Mouse (Mus musculus) heart, postnatal 25 days (tissue): Measurements from ENCODE around the gene Fcrl6. TPM values are rescaled to one million over a fixed set of nuclear protein-coding genes. Genes with fewer than 3 reads are reported as not detected.

ENCODE experiments used
- DNase-seq: peaks from one replicate; pipeline ENCODE4 v3.0.0; 2022; ENCODE audit warnings: low spot score
- intact Hi-C: fragments of 180-260 bp; cut with DNase I; formaldehyde crosslinking; loops from one replicate; pipeline ENCODE4 v1.15.1; 2025
- total RNA-seq, 2 experiments: library from RNA; stranded (reverse); gene quantifications; 2 replicates each; pipeline ENCODE4 v1.2.3; 2021

Fcrl6 gene
- total RNA-seq, 2 experiments from 2014 or later: not detected

DNA sequence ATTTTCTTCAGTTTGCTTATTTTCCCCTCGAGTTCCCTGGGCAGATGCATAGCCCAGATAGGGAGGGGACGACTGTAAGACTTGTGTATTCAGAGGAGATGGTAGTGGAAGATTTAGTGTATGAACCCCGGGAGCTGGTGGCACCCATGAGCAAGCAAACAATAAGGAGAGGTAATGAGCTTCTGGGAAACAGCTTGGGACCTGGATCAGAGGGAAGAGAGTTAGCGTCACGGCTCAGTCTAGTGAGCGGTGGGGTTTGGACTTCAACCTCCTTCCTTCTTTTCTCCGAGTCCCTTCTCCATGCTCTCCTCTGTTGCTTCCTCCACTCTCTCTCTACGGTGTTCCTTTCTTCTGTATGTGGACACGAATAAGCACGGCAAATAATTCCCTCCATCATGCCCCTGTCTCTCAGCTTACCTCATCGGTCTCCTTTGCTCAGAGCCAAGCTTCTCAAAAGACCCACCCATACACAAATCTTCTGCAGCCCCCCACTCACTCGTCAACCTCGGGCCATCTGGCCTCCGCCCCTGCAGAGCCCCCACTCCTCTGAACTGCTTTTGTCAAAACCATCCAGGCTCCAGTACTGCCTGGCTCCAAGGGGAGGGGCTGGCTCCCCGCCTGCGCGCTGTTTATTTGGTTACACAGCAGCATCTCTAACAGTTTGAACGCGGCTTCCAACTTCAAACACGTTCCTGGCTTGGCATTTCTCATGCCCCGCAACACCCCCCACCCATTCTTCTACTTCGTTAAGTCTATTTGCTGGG is 14.4 kb upstream of the Fcrl6 start:
- intact Hi-C loops: no loop called here
- no peak for DNase-seq

DNA sequence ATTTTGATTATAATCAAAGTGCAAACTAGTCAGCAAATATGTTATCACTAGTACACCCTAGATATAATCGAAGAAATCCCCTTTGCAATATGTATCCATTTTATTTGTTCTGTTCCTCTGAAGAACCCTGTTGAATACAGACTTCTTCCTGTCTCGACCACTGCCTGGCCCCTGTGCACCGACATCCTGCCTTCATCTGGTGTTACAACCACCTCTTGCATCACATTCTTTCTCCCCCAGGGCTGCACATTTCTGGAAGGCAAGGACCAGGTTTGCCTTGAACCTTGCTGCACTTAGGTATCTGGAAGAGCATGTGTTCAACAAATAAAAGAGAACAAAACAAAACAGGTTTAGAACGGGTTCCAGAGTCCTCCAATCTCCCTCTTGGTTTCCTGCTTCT is 13.1 kb upstream of the Fcrl6 start:
- DNase-seq: no peak
- intact Hi-C loops: loop anchor here (2.0 kb wide), 1 partner anchor 87 kb away; no protein-coding TSS in a partner anchor

DNA sequence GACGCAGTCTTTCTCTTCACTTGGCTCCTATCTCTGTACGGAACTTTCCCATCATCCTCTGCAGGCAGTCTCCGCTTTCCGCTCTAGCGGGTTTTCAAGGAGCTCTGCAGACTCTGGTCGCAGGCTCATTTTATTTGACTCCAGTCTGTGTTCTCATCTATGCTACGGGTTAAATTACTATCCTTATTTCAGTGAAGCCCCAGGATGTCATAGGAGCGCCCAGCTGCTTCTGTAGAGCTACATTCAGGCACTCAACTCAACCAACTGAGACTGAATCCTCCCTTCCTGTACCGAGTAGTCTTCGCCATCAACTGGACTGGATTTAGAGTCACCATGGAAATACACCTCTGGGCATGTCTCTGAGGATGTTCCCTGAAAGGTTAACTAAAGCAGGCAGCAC is 12.3 kb upstream of the Fcrl6 start:
- intact Hi-C loops: loop anchor here (2.0 to 5.0 kb wide), 2 partner anchors 52 to 86 kb away; no protein-coding TSS in a partner anchor
- no peak for DNase-seq

DNA sequence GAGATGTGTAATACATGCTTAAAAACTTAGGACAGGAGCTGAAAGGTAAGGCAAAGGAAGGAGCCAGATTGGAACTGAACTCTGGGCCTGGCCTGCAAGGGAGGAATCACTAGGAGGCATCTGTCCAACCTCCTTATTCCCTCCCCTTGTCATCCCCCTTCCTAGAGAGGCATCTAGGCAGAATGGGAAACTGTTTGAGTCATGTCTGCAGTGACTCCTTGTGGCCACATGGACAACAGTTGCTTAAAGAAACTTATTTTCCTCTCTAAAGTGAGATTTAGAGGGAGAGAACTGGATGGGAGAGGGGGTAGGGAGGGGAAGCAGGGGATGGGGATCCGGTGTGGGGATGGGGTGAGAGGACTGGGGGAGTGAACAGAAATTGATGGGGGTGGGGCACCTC is 10.4 kb upstream of the Fcrl6 start:
- intact Hi-C loops: loop anchor here (5.0 kb wide), 1 partner anchor 50 kb away; no protein-coding TSS in a partner anchor

DNA sequence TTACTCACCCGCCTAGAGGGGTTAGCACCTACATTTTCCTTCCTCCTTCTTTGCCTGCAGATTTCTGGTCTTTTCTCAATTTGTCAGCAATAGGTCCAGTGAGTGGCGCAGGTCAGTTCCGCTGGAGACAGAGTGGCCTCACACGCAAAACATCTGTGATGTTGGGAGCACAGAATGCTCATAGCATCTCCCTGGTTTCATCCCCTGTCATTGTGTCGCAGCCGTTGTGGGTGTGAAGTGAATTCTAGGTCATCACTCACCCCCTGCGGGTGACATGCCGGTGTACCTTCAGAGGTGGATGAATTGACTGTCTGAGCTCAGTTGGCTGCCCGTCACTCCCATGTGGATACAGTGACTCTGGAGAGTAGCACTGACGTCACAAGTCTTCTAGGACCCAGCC is 9.0 kb upstream of the Fcrl6 start:
- intact Hi-C loops: loop anchor here (5.0 kb wide), 1 partner anchor 49 kb away; no protein-coding TSS in a partner anchor
- DNase-seq: no peak

More for the DNA sequence above, 10.4 kb upstream of the Fcrl6 start:
- no peak for DNase-seq

DNA sequence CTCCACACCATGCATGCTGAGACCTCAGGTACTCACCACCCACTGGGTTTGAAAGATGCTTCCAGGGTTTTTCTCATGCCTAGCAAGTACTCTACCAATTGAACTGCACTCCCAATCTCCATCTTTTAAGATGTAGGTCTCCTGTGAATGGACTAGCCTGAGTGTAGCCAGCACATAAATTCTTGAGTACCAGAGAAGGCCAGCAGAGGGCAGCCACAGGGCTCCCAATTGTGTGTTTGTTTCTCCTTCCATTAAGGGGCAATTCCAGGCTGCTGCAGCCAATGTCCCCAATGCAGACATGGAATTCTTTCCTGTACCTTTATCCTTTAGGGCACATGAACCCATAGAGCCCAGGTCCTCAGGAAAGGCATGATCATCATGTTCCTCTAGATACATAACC is 7.9 kb downstream of the Fcrl6 start:
- DNase-seq: no peak
- intact Hi-C loops: no loop called here

DNA sequence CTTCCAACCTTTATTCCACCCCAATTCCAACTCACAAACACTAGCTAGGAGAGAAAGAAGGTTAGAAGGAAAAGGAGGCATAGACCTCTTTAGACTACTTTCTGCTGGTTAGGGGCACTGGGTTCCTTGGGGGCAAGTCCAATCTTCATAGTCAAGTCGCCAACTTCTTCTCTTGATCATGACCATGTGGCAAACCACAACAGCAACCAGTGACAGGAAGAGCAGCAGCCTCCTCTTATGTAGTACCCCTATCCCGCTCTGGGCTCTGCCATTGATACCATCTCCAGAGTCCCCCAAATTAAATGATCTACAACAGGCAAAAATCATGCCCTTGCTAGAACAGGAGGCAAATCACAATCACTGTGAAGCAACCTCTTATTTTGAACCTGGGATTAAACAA is 8.4 kb downstream of the Fcrl6 start:
- intact Hi-C loops: no loop called here
- DNase-seq: no peak

DNA sequence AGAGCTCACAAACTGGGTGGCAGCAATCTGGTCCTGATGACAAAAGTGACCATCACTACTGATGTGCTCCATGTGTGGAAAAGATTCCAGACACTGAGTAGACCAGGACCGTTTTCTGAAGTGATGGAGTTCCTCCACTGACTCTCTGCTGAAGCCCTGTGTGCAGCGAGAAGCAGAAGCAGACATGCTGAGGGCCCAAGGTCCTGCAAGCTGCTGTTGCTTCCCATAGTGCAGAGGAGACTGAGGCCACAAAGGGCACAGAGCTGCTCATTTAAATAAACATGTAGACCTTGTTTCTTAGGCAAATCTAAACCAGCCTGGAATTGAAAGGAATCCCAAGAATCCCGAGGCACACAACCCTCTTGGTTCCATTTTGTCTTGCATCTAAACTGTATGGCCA is 9.0 kb downstream of the Fcrl6 start:
- DNase-seq: no peak
- intact Hi-C loops: no loop called here

DNA sequence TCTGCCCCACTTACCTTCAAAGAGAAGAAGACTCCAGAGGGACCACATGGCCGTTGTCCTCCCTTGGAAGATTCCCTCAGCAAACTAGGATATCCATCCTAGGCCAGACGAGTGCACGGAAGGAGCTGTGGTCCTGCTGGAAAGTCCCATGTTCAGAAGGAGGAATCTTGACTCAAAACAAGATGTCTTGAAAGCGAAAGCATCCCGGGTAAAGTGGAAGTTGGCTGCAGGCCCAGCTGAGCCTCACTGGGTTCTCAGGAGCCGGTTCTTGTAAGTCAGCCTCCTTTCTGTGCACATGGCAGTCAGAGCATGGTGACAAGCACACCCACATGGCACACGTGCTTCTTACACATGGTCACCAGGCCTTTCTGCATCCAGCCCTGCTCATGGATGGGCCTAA is 12.0 kb downstream of the Fcrl6 start, which contains the start of gene Slamf8:
TSS of gene Slamf8 (minus strand) at position 184 of the 400 bp plus-strand sequence.
- peak; percentile 25 for DNase-seq

DNA sequence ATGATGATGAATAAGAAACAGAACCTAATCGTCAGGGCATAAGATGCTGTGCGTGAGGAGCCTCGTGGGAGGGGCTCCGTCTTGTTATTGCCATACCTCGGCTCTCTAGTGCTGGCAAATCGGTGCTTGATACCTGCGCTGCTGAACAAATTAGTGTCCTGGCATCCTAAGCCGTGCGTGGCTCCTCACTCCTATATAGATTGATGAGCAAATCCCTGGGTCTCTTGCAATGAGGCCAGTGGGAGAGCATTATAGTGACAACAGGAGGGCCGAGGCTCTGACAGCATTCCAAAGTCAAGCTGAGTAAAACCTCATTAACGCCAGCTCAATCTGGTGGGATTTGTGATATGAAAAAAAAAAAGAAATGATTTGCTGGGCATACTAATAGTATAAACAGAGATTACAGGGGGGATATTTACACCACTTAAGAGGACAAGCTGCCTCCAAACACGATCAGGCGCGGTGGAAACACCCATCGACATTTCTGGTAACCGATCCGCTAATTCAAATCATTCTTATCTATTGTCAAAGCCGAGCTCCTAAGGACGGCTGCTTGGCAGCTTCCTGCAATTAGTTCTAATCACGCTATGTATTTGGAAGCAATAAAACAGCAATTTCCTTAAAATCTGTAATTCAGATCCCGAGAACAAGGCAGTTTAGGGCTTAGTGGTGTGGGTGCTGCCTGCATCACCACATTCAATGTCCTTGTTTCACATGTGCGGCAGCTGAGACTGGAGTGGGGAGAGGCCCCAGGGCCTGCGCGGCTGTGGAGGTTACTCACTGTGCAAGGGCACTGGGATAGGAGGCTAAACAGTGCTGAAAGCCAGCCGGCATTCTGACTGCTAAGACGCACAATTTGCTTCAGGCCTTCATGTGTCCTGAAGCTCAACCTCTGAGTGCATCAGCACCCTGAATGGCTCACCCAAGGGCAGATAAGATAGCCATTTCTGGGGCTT is 16.5 kb downstream of the Fcrl6 start:
- no peak for DNase-seq
- intact Hi-C loops: no loop called here

More for the DNA sequence above, 12.0 kb downstream of the Fcrl6 start, which contains the start of gene Slamf8:
- intact Hi-C loops: no loop called here

DNA sequence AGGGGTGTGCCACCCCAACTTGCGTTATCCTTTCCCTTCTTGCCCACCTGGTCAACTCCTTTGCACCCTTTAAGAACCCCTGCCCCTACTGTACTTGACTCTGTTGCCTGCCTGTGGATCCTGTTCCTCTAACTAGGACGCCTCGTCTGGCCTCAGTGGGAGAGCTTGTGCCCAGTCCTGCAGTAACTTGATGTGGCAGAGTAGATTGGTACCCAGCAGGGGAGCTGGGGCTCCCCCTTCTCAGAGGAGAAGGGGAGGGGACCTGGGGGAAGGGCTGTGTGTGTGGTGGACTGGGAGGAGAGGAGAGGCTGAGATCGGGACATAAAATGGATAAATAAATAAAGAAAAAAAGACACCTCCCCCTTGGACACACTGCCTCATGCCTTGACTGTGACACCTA is 17.3 kb downstream of the Fcrl6 start:
- intact Hi-C loops: no loop called here
- no peak for DNase-seq

DNA sequence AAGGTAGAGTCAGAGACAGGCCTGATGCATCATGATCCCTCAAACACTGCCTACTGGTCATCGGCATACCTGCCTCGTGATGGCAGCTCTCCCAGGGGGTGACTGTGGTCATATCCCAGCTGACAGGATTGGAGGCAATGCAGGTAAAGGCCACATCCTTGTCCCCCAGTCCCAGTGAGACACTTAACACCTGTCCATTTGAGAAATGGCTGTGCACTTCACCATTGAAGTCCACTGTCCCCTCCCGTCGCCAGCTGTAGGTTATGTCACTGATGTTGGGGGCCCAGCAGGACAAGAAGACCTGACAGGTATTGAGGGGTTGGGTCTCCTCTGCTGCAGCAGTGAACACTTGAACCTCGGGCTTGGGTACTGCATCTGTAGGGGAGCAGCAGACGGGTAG is 18.1 kb downstream of the Fcrl6 start:
- intact Hi-C loops: no loop called here
- DNase-seq: no peak

DNA sequence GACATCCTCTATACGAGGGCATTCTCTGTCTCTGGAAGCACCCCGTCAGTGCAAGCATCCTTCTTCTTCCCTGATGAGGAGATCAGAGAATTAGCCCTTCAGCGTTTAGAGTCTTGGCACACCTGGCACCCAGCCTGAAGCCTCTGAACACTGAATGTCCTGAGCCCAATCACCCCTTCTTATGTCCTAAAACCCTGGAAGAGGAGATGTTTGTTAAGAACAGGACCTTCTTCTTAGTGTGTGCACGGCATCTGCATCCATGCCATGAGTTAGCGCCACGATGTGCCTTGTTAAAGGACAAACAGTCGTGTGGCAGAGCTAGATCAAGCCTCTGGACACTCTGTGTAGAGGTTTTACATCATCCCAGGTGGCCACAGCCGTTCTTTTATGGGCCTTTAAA is 19.9 kb downstream of the Fcrl6 start:
- intact Hi-C loops: no loop called here
- no peak for DNase-seq

DNA sequence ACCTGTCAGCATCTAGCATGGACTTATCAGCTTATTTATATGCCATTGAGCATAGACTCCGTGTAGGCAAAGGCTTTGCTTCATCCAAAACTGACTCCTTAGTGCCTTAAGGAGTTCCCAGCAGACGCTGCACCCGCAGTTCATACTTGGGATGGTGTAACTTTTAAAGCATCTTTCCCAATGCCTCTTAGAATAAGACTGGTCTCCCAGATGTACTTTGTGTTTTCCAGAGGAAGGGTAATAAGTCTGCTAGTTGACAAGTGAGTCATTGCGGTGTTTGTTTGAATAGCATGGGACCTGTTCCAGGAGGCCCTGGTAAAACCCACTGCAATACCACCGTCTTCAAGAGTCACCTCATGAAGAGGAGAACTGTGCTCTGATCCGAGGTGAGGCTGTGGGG is 22.2 kb downstream of the Fcrl6 start:
- intact Hi-C loops: no loop called here
- no peak for DNase-seq

DNA sequence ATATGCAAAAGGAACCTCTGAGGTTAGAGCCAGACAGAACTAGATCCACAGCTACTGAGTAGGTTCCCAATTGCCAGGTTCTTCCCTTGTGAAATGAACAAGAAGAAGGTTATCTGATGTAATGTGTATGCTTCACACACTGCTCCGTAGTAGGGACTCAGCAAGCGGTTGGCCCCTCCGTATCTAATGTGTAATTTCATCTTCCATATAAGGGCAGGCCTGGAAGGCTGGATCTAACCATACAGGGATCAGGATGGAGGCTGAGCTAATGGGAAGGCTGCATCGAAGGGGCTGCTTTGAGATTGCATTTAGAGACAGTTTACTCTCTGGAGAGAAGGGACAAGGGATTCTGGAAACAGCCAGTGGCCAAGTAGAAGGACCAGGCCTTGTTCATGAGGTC is 34.6 kb downstream of the Fcrl6 start:
- DNase-seq: no peak
- intact Hi-C loops: no loop called here

DNA sequence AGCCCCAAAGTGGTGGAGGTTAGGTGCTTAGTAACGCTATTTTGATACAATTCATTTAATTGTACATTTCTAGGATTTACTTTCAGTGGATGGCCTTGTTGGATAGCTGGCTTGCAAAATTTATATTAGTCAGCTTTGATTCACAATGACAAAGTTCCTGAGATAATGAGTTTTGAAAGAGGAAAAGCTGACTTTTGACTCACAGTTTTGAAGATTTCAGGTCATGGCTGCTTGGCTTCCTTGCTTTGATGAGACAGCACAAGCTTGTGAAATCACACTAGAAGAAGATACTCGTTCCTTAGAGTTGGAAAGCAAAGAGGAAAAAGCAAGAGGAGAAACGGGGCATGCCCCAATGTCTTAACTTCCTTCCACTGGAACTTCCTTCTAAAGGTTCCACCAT is 36.2 kb downstream of the Fcrl6 start:
- no peak for DNase-seq
- intact Hi-C loops: no loop called here

DNA sequence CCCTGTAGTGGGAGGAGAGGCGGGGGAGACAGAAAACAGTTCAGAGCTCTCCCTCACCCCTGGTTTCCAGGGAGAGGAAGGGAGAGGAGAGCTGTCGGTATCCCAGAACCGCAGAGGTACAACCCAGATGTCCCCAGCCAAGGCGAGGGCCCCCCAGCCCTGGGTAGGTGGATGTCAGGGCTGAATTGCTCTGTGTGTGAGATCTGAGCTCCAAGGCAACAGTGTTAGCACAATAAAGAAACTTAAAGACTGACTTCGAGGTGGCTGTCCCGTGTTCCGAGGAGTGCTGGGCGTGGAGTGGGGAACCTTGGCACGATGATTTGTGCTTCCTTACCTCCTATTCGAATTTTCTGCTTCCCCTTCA is 38.9 kb downstream of the Fcrl6 start:
- intact Hi-C loops: loop anchor here (1.0 to 5.0 kb wide), 2 partner anchors 33 to 49 kb away; no protein-coding TSS in a partner anchor
- DNase-seq: no peak

DNA sequence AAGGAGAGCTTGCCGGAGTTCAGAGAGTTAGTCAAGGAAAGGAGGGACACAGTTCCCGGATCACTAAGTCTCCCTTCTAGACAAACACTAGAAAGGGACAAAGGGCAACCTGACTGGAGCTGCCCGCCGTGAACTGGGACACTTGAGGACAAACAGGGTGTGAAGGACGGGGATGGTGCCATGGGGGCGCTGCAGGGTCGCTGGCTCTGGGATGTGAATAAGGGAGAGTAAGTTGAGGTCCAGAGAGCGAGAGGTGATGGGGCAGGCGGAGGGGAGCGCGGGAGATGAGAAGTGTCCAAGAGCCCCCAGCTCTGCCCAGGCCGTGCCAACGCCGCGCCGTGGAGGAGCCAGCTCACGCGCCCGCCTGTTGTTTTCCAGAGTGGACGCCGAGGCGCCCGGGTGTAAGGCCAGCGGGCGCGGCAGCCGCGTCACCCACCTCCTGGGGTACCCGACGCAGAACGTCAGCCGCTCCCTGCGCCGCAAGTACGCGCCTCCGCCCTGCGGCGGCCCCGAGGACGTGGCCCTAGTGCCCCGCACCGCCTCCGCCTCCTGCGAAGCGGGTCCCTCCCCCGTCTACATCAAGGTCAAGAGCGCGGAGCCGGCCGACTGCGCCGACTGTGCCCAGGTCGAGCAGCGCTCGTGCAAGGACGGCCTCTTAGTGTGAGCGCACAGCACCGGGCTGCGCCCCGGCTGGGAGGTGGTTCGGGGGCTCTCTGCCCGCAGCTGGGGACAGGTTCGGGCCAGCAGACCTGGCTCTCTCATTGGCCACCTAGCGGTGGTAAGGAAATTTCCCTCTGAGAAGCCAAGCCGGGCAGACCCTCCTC is 39.5 kb downstream of the Fcrl6 start:
- DNase-seq: peak; percentile 64
- intact Hi-C loops: loop anchor here (1.0 to 5.0 kb wide), 2 partner anchors 33 to 49 kb away; no protein-coding TSS in a partner anchor

DNA sequence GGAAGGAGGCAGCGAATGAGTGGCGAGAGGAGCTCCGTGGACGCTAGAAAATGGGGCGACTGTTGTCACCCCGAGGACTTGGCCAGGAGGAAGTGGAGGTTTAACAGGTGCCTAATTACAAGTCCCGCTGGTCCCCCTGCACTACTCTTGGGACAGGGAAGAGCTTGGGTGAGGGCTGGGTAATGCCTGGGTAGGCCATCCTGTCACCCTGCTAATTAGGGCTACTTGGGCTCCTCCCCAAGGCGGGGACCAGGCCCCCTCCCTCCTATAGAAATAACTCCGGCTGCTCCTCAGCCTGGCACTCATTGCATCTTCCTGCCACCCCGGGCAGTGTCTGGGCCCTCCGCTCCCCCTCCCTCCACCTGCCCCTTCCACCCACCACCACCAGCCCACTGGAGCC is 46.7 kb downstream of the Fcrl6 start, which contains the start of gene Vsig8:
TSS of gene Vsig8 (plus strand) at position 301 of the 400 bp plus-strand sequence.
- intact Hi-C loops: no loop called here
- DNase-seq: no peak

DNA sequence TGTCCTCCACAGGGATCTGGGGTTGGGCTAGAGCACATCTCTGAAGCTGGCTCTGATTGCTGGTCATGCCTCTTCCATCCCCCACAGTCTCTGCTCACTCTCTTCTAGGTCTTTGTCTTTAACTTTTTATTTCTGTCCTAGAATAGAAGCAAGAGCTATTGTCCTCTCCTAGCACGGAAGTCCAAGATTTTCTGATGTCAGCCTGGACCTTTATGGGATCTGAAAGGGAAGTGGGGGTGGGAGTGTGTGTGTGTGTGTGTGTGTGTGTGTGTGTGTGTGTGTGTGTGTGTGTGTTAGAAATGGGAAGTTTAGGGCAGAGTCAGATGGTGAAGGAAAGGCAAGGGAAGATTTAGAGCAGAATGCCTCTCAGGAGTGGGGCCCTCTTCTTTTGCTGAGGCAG is 49.7 kb downstream of the Fcrl6 start:
- no peak for DNase-seq
- intact Hi-C loops: no loop called here
